Mouse (Mus musculus) hindbrain, postnatal 0 days (tissue): ENCODE measurements around the gene Rngtt. TPM values are rescaled to one million over a fixed set of nuclear protein-coding genes. Genes with fewer than 3 reads are reported as not detected.

Source experiments
- ATAC-seq: fragments of 200-750 bp; cut with Nextera tagmentation; 2 replicates; pipeline ENCODE4 v1.8.0; 2017; ENCODE audit warnings: mild to moderate bottlenecking, moderate TSS enrichment, moderate library complexity
- DNase-seq: peaks from one replicate; pipeline ENCODE4 v3.0.0-alpha.2; 2015; ENCODE audit warnings: low spot score
- H3K27ac ChIP-seq: fragments of 300-500 bp; sonication (generic); 2 replicates; pipeline ENCODE4 v1.5.1; 2014; ENCODE audit warnings: mild to moderate bottlenecking
- H3K27me3 ChIP-seq: fragments of 300-500 bp; sonication (generic); 2 replicates; pipeline ENCODE4 v1.6.1; 2014; ENCODE audit warnings: low read length, mixed read lengths; ENCODE audit not compliant: insufficient read depth
- H3K36me3 ChIP-seq: fragments of 300-500 bp; sonication (generic); 2 replicates; pipeline ENCODE4 v1.6.1; 2014; ENCODE audit warnings: low read length, mixed read lengths; ENCODE audit not compliant: insufficient read depth
- H3K4me1 ChIP-seq: fragments of 300-500 bp; sonication (generic); 2 replicates; pipeline ENCODE4 v1.6.1; 2014; ENCODE audit warnings: antibody characterized with exemption, low read length, mixed read lengths; ENCODE audit not compliant: insufficient read depth
- H3K4me2 ChIP-seq: fragments of 300-500 bp; sonication (generic); 2 replicates; pipeline ENCODE4 v1.6.1; 2014; ENCODE audit warnings: low read depth, mild to moderate bottlenecking, low read length, moderate library complexity, mixed read lengths
- H3K4me3 ChIP-seq: fragments of 300-500 bp; sonication (generic); 2 replicates; pipeline ENCODE4 v1.5.1; 2014; ENCODE audit warnings: low read length
- H3K9ac ChIP-seq: fragments of 300-500 bp; sonication (generic); replicated peaks from 2 replicates; pipeline ENCODE4 v1.6.1; 2014; ENCODE audit warnings: mild to moderate bottlenecking, low read length, moderate library complexity, mixed read lengths
- H3K9me3 ChIP-seq: fragments of 300-500 bp; sonication (generic); 2 replicates; pipeline ENCODE4 v1.6.1; 2016; ENCODE audit warnings: low read length, mixed read lengths
- CTCF ChIP-seq: IDR thresholded peaks from 2 replicates; pipeline ENCODE4 v1.5.1; 2016; ENCODE audit warnings: antibody characterized with exemption, control low read depth, low read depth
- WGBS: fragments of 180-500 bp; shearing (Covaris S2); extraction: QIAGEN DNeasy Blood & Tissue Kit; methylation state at CpG from one replicate; pipeline ENCODE4 v1.1.7; 2014; 5-methylcytosine and 5-hydroxymethylcytosine counted together
- microRNA-seq, 2 experiments: library from miRNA; unstranded; fragments of <30 nt; microRNA quantifications; one replicate each; pipeline ENCODE4; 2016
- polyA plus RNA-seq: library from polyadenylated mRNA; unstranded; fragments of >200 nt; fragmentation: Nextera tagmentation; extraction: Ambion mirVana; gene quantifications from 2 replicates; pipeline ENCODE4 v1.2.1, GENCODE M21; 2015
- total RNA-seq: library from RNA; depleted of rRNA; stranded (reverse); fragments of >200 nt; gene quantifications from 2 replicates; pipeline ENCODE4 v1.2.3, GENCODE M21; 2014; rRNA removed

Gene Rngtt
- total and polyA plus RNA-seq, 2 experiments from 2014 or later, result 12.8 to 13.5 TPM

DNA sequence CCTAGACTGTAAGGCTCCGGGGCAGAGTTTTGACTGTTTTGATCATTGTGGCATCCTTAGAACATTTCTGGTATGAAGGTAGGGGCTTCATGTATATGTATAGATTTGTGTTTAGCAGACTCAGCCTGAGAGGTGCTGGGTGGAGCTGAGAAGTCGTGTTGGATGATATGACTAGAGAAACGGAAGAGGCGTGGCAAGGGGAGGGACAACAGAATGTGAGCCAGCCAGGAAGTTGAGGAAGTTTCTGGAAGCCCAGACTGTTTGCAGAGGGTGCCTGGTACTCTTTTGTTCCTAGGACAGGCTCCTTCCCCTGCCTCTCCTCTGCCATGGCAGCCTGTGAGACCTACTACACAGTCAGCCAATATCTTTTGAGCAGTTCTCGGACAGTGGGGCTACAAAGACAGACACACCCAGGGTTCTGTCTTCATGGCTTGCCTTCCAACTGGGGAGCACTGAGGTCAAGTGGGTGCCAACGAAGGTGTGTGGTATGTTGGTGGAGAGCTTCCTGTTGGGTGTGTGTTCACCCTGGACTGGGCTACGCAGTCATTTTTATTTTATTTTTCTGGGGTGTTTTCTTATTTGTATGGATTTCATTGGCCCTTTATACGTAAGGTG, 237.3 kb downstream of the Rngtt start:
- Histone ChIP-seq H3K9me3 (no peaks in the 10 kb centered on the region), H3K9ac (no peak overlapping the region), H3K27me3 (no peaks in the 10 kb centered on the region), H3K27ac (no peak overlapping the region), H3K4me1 (peaks cover 13% of the 10 kb centered on the region; the same call in 1 of the 2 replicates), H3K36me3 (no peaks in the 10 kb centered on the region), H3K4me2 (no peak overlapping the region), H3K4me3 (no peak overlapping the region)
- no peak for TF ChIP-seq CTCF
- DNase-seq (no peak), ATAC-seq (no peak)
- WGBS, result 87% methylated on average over 8 of the region's 8 CpGs

DNA sequence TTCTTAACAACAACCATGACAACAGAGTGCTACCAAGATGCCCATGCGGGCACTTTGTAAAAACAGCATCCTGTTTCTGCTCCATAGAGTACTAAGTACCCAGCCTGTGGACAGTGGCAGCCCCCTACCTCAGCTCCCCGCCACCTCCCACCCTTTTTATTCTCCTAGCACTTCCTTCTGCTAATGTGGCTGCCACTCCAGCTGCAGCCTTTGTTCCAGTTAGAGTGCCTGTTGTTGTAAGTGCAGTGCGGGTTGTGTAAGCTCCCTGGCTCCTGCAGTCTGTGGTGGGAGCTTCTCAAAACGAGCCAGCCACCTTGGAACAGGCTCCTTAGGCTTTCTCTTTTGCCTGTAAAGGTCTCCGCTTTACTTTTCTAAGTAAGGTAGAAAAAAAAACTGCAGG, 239.5 kb downstream of the Rngtt start:
- H3K27me3 ChIP-seq, result no peaks in the 10 kb centered on the region
- ATAC-seq, result no peak
- TF ChIP-seq CTCF, result no peak

More for the DNA sequence above, 239.5 kb downstream of the Rngtt start:
- Histone ChIP-seq H3K27ac (no peak overlapping the region), H3K4me1 (peaks cover 13% of the 10 kb centered on the region; the same call in 1 of the 2 replicates), H3K9me3 (no peaks in the 10 kb centered on the region), H3K4me3 (no peak overlapping the region), H3K36me3 (no peaks in the 10 kb centered on the region), H3K9ac (no peak overlapping the region), H3K4me2 (no peak overlapping the region)
- WGBS, result 37% methylated on average over 5 of the region's 5 CpGs
- no peak for DNase-seq

Small RNA genes lying within 50 kb of the gene (microRNA-seq; reads per million reads assigned to microRNA genes)
- gene Mir8118, result 0 to 0.18 reads per million in 2 experiments

Other genes with a start within 250 kb of the Rngtt start
- gene Gabrr2, start 247.3 kb upstream of the Rngtt start, total RNA-seq, result 0.37 and 5.0 TPM in 2 replicates
- gene Gabrr2, start 247.3 kb upstream of the Rngtt start, polyA plus RNA-seq, result 0.18 and 0.25 TPM in 2 replicates
- 0.21 TPM in 1 of 2 replicates, not detected in the other for gene Gabrr1, start 177.8 kb upstream of the Rngtt start, total RNA-seq
- gene Gabrr1, start 177.8 kb upstream of the Rngtt start, polyA plus RNA-seq, result 0.37 and 0.61 TPM in 2 replicates
- gene Pm20d2, start 120.6 kb upstream of the Rngtt start, total RNA-seq, result 12.1 and 13.2 TPM in 2 replicates
- 3.4 and 3.6 TPM in 2 replicates for gene Pm20d2, start 120.6 kb upstream of the Rngtt start, polyA plus RNA-seq
- gene Srsf12, start 101.3 kb upstream of the Rngtt start, total RNA-seq, result 53.6 and 56.6 TPM in 2 replicates
- 59.5 and 64.9 TPM in 2 replicates for gene Srsf12, start 101.3 kb upstream of the Rngtt start, polyA plus RNA-seq
- gene Pnrc1, start 20.1 kb upstream of the Rngtt start, total RNA-seq, result 60.5 and 84.9 TPM in 2 replicates
- gene Pnrc1, start 20.1 kb upstream of the Rngtt start, polyA plus RNA-seq, result 46.9 and 49.8 TPM in 2 replicates